Comparison of ENCODE assay signal across 12 mouse cellular contexts in genomic region chr13:34780856-34781610, GRCm38 (mm10). TPM values are rescaled to one million over a fixed set of nuclear protein-coding genes. Genes with fewer than 3 reads are reported as not detected.
DNase-seq lines count a peak whose midpoint lies in the region; ATAC-seq and TF ChIP-seq lines count a peak whose summit lies in the region.
"Had no signal": no experiment of that assay in that cellular context is flagged by ENCODE, and none has a peak within 500 bp of the region (broad histone marks: within the 10 kb centered on the region; RNA-seq: fewer than 3 reads in every experiment).

No protein-coding gene starts in this region.

- no peak overlapping the region for H3K4me2 ChIP-seq in stomach, embryonic 14.5 days (replicated peaks; ENCODE audit: low read depth, low read length)
- H3K4me2 ChIP-seq in stomach, postnatal 0 days (replicated peaks; ENCODE audit: low read depth) = no peak overlapping the region
- no peak overlapping the region for H3K4me2 ChIP-seq in limb, embryonic 13.5 days (replicated peaks)
- H3K4me2 ChIP-seq: hindbrain, embryonic 15.5 days had no signal

- no peak overlapping the region for H3K27ac ChIP-seq in heart, embryonic 10.5 days
- H3K27ac ChIP-seq in stomach, embryonic 14.5 days (ENCODE audit: low read length) = peak overlapping the region; percentile 48; the same call in 1 of the 2 replicates
- no peak overlapping the region; the same call in 1 of the 2 replicates for H3K27ac ChIP-seq in stomach, postnatal 0 days (replicated peaks)
- H3K27ac ChIP-seq in limb, embryonic 13.5 days = peak overlapping the region; percentile 16; the same call in 1 of the 2 replicates
- H3K27ac ChIP-seq: hindbrain, embryonic 15.5 days had no signal

- TF ChIP-seq CTCF in stomach, postnatal 0 days (IDR thresholded peaks at IDR 0.05; ENCODE audit: low read depth) = no peak

- no peaks in the 10 kb centered on the region for H3K9me3 ChIP-seq in heart, embryonic 10.5 days
- no peaks in the 10 kb centered on the region for H3K9me3 ChIP-seq in stomach, embryonic 14.5 days (ENCODE audit: control insufficient read depth, low read depth, low read length)
- H3K9me3 ChIP-seq in stomach, postnatal 0 days (ENCODE audit: control insufficient read depth, low read length) = no peaks in the 10 kb centered on the region
- H3K9me3 ChIP-seq in limb, embryonic 13.5 days = no peaks in the 10 kb centered on the region
- H3K9me3 ChIP-seq: hindbrain, embryonic 15.5 days had no signal

- H3K4me3 ChIP-seq in heart, embryonic 10.5 days = no peak overlapping the region
- no peak overlapping the region for H3K4me3 ChIP-seq in stomach, embryonic 14.5 days (ENCODE audit: low read depth, low read length)
- no peak overlapping the region for H3K4me3 ChIP-seq in stomach, postnatal 0 days (ENCODE audit: low read depth, low read length)
- H3K4me3 ChIP-seq in limb, embryonic 13.5 days = no peak overlapping the region
- H3K4me3 ChIP-seq: hindbrain, embryonic 15.5 days had no signal

- H3K36me3 ChIP-seq in heart, embryonic 10.5 days = no peaks in the 10 kb centered on the region
- H3K36me3 ChIP-seq in stomach, embryonic 14.5 days (ENCODE audit: control insufficient read depth, insufficient read depth, low read length) = no peaks in the 10 kb centered on the region
- no peaks in the 10 kb centered on the region for H3K36me3 ChIP-seq in stomach, postnatal 0 days (ENCODE audit: control insufficient read depth, insufficient read depth, low read length)
- no peaks in the 10 kb centered on the region for H3K36me3 ChIP-seq in limb, embryonic 13.5 days
- H3K36me3 ChIP-seq: hindbrain, embryonic 15.5 days had no signal

- peak; percentile 35 to 45 for DNase-seq in heart, adult 18-20 months
- DNase-seq in heart, embryonic 10.5 days (ENCODE audit: low spot score) = no peak
- no peak for DNase-seq in stomach, postnatal 0 days (ENCODE audit: low spot score)
- no peak for DNase-seq in right cerebral cortex, postnatal 25 days
- DNase-seq in right cerebral cortex, postnatal 4 days = no peak
- DNase-seq: adrenal gland, postnatal 25 days; cerebellum, adult 2 months had no signal

- no peaks in the 10 kb centered on the region for H3K4me1 ChIP-seq in heart, embryonic 10.5 days
- H3K4me1 ChIP-seq in stomach, embryonic 14.5 days (ENCODE audit: control insufficient read depth, insufficient read depth, low read length) = no peaks in the 10 kb centered on the region
- no peaks in the 10 kb centered on the region for H3K4me1 ChIP-seq in stomach, postnatal 0 days (replicated peaks; ENCODE audit: control insufficient read depth, insufficient read depth)
- H3K4me1 ChIP-seq in limb, embryonic 13.5 days = peaks cover 15% of the 10 kb centered on the region
- H3K4me1 ChIP-seq: hindbrain, embryonic 15.5 days had no signal

- 60% methylated on average over 7 of the region's 7 CpGs for WGBS in heart, embryonic 10.5 days
- WGBS in stomach, embryonic 14.5 days = 35% methylated on average over 7 of the region's 7 CpGs
- 32% methylated on average over 7 of the region's 7 CpGs for WGBS in stomach, postnatal 0 days
- 52% methylated on average over 7 of the region's 7 CpGs for WGBS in limb, embryonic 13.5 days

- H3K9ac ChIP-seq in stomach, embryonic 14.5 days (replicated peaks; ENCODE audit: low read depth, low read length) = no peak overlapping the region
- H3K9ac ChIP-seq in stomach, postnatal 0 days (ENCODE audit: low read length) = no peak overlapping the region
- H3K9ac ChIP-seq in limb, embryonic 13.5 days = no peak overlapping the region
- H3K9ac ChIP-seq: hindbrain, embryonic 15.5 days had no signal

- TF ChIP-seq EP300 in stomach, postnatal 0 days (optimal IDR thresholded peaks at IDR 0.05) = no peak

- no peaks in the 10 kb centered on the region for H3K27me3 ChIP-seq in heart, embryonic 10.5 days (ENCODE audit: insufficient read depth, poor library complexity, severe bottlenecking)
- H3K27me3 ChIP-seq in stomach, embryonic 14.5 days (ENCODE audit: control insufficient read depth, insufficient read depth, low read length) = no peaks in the 10 kb centered on the region
- no peaks in the 10 kb centered on the region for H3K27me3 ChIP-seq in stomach, postnatal 0 days (ENCODE audit: control insufficient read depth, insufficient read depth, low read length)
- no peaks in the 10 kb centered on the region for H3K27me3 ChIP-seq in limb, embryonic 13.5 days
- H3K27me3 ChIP-seq: hindbrain, embryonic 15.5 days had no signal

- ATAC-seq in stomach, embryonic 14.5 days (ENCODE audit: insufficient number of reproducible peaks, insufficient read depth, low FRiP score, low read depth) = no peak
- ATAC-seq in stomach, postnatal 0 days (ENCODE audit: low FRiP score, low TSS enrichment) = no peak
- peak; percentile 64 for ATAC-seq in limb, embryonic 13.5 days (ENCODE audit: low FRiP score, low read depth)
- ATAC-seq in erythroid progenitor cell, adult 5-6 weeks (replicated peaks; ENCODE audit: low FRiP score, poor library complexity, severe bottlenecking) = no peak

RNA-seq across cellular contexts. Expression of gene Fam50b, which starts 46.4 kb away (rescaled TPM):
- not detected for total RNA-seq in heart, adult 18-20 months (2021)
- polyA plus RNA-seq in heart, embryonic 10.5 days (2016; fragmentation: Nextera tagmentation; extraction: Ambion mirVana) = not detected in 2 replicates
- not detected in 2 replicates for polyA plus RNA-seq in stomach, embryonic 14.5 days (2014; fragmentation: Nextera tagmentation; extraction: Ambion mirVana)
- 0.07 TPM in 1 of 2 replicates, not detected in the other for polyA plus RNA-seq in stomach, postnatal 0 days (2015; fragmentation: Nextera tagmentation; extraction: Ambion mirVana)
- not detected in 2 replicates for polyA plus RNA-seq in limb, embryonic 13.5 days (2015; fragmentation: Nextera tagmentation; extraction: Ambion mirVana)
- not detected in 2 replicates for total RNA-seq in erythroid progenitor cell, adult 5-6 weeks (2015; ENCODE audit: low replicate concordance)
- not detected in 2 replicates for total RNA-seq in erythroid progenitor cell, adult 5-6 weeks (2017; ENCODE audit: low replicate concordance)
- total RNA-seq: adrenal gland, postnatal 25 days; megakaryocyte, adult 5-6 weeks had no signal
- polyA plus RNA-seq: cerebellum, adult 2 months; hindbrain, embryonic 15.5 days had no signal

Comparison
In these comparisons a context has a peak if more than half of its experiments do, and no peak if none do; other contexts are left out.
1. DNase-seq: peak in heart, adult 18-20 months (2 of 2); none in heart, embryonic 10.5 days (single experiment), stomach, postnatal 0 days (single experiment), right cerebral cortex, postnatal 25 days (single experiment) and right cerebral cortex, postnatal 4 days (single experiment).
2. H3K27ac ChIP-seq: peak in stomach, embryonic 14.5 days (single experiment) and limb, embryonic 13.5 days (single experiment); none in heart, embryonic 10.5 days (single experiment) and stomach, postnatal 0 days (single experiment).